Mouse (Mus musculus): ENCODE measurements around the gene Rpl10a.

Gene Rpl10a

DNA sequence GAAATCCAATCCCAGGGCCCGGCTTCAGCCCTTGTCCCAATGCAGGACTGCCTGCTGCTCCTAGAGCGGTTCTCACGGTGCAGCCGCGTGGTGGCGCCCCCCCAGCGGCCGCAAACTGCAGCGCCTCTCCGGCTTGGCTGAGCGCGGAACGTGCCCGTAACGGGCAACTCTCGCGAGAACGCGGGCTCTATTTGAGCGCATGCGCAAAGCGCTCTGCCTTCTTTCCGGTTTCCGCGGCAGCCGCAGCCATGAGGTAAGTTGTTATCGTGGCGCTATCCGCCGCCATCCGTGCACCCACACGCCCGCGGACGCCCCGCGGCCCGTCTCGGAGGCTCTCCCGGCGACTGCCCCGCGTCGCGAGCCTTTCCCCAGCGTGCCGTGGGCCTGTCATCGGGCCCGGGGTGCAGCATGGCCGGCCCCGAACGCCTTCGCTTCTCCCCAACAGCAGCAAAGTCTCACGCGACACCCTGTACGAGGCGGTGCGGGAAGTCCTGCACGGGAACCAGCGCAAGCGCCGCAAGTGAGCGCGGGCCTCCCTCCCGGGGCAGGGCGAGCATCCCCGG, at the start of gene Rpl10a:
TSS of gene Rpl10a (plus strand) at position 106 of the 563 bp plus-strand sequence.
- peak; percentile 91 to 96 for DNase-seq (ENCODE audit: low read depth in 1 of 2, low spot score in 2 of 2)

- DNase-seq (ENCODE audit: low read depth in 1 of 2, low spot score in 2 of 2) = no peak
Observed at GRCm38 (mm10) chr17:28279236-28279635, 49.0 kb upstream of the Rpl10a start.

GRCm38 (mm10) chr17:28279780-28280422, 48.4 kb upstream of the Rpl10a start:
- DNase-seq (ENCODE audit: low read depth in 1 of 2, low spot score in 2 of 2) = no peak

- no peak for DNase-seq (ENCODE audit: low read depth in 1 of 2, low spot score in 2 of 2)
Observed at GRCm38 (mm10) chr17:28280423-28280800, 47.9 kb upstream of the Rpl10a start.

DNA sequence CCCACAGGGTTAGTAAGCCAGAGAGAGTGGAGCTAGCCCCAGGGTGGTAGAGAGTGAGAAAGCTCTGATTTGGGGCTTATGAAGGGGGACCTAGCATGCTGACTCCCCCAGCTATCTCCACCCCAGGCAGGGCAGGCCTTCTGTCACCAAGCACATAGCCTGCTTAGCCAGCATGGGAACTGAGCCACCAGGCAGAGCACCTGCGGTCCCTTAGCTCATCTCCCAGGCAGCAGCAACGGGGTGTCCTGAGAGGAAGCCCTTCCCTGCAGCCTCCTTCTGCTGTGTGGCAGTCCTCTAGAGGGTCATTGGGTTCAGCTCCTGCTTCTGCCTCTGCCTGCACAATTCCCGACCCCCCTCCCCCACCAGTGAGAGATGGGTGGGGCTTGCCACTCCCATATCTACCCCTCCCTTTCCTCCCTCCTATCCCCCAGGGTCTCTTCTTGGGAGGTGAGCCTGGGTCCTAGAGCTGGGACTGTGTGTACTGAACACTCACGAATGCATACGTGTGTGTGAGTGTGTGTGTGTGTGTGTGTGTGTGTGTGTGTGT, 47.4 kb upstream of the Rpl10a start:
- no peak for DNase-seq (ENCODE audit: low read depth in 1 of 2, low spot score in 2 of 2)

DNA sequence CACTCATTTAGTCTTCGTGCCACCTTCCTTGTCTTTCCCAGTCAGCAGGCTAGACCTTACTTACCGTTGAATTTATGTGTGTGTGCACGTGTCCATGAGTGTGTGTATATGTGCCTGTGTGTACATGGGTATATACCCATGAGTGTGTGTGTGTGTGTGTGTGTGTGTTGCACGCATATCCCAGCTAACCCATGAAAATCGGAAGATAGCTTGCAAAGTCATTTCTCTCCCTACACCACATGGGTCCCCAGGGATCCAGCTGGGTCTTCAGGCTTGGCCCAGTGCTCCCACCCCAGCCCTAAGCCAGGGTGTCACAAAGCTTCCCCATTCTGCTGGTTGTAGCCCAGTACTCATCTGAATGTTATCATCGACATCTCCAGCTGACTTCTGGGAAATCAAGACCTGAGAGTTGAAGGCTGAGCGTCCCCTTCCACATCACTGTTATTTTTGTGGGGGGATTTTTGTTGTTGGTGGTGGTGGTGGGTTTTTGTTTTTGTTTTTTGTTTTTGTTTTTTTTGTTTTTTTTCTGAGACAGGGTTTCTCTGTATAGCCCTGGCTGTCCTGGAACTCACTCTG, 46.3 kb upstream of the Rpl10a start:
- DNase-seq (ENCODE audit: low read depth in 1 of 2, low spot score in 2 of 2) = no peak

DNA sequence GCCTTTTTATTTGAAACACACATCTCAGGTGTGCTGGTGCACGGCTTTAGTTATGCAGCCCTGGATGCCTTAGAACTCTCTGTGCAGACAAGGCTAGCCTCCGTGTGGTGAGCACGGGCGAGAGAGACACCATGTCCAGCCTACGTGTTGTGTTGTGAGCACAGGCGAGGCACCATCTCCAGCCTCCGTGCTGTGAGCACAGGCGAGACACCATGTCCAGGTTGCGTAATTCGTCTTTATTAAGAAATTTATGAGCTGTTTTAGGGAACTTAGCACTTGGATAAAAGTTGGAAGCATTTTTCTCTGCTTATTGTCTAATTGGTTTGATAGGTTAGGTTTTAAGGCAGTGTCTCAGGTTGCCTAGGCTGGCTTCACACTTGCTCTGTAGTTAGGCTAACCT, 45.1 kb upstream of the Rpl10a start:
- DNase-seq (ENCODE audit: low read depth in 1 of 2, low spot score in 2 of 2) = no peak

DNA sequence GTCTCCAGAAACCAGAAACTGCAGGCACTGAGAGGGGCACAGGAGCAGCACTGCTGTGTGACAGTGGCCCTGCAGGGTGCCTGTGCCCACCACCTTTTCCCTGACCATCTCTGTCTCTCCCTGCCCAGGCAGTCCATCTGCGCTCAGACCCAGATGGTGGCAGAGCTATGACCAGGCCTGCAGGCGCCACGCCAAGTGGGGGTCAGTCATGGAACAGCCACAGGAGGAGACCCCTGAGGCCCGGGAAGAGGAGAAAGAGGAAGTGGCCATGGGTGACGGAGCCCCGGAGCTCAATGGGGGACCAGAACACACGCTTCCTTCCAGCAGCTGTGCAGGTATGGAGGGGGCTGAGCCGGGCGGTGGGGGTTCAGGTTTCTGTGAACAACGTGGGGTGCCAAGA, 42.1 kb upstream of the Rpl10a start:
- DNase-seq (ENCODE audit: low read depth in 1 of 2, low spot score in 2 of 2) = no peak

GRCm38 (mm10) chr17:28286964-28287363, 41.3 kb upstream of the Rpl10a start:
- no peak for DNase-seq (ENCODE audit: low read depth in 1 of 2, low spot score in 2 of 2)

GRCm38 (mm10) chr17:28287578-28287977, 40.7 kb upstream of the Rpl10a start:
- DNase-seq (ENCODE audit: low read depth in 1 of 2, low spot score in 2 of 2) = no peak

DNA sequence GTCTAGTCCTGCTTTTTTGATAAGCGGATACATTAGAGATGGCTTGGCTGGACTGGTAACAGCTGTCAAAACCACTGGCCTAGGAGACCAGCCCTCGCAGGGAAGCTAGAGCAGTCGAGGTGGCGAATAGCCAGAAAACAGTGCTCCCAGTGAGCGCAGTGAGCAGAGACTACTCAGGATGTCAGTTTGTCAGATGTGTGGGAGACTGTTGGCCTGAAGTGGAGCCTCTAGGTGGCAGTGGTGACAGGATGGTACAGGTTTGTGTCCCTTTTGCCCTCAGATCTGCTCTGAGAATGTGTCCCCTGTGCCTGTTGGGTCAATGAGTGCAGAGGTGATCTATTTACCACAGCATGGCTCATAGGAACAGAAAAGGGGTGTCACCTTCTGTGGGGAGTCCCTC, 40.3 kb upstream of the Rpl10a start:
- DNase-seq (ENCODE audit: low read depth in 1 of 2, low spot score in 2 of 2) = no peak

DNA sequence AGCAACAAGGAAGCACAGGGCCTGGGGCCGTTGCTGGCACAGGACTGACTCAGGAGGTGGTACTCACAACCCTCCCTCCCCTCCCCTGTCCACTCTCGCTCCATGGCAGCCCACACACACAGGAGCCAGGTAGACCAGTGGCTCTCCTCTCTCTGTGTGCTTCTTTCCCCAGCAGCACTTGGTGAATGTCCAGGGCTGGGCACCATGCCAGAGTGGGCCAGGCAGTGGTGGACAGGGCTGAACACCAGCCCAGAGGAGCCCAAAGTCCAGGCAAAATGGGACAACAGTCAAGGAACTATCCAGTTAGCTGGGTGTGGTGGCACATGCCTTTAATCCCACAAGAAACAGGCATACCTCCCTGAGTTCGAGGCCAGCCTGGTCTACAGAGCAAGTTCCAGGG, 38.0 kb upstream of the Rpl10a start:
- DNase-seq (ENCODE audit: low read depth in 1 of 2, low spot score in 2 of 2) = no peak

DNA sequence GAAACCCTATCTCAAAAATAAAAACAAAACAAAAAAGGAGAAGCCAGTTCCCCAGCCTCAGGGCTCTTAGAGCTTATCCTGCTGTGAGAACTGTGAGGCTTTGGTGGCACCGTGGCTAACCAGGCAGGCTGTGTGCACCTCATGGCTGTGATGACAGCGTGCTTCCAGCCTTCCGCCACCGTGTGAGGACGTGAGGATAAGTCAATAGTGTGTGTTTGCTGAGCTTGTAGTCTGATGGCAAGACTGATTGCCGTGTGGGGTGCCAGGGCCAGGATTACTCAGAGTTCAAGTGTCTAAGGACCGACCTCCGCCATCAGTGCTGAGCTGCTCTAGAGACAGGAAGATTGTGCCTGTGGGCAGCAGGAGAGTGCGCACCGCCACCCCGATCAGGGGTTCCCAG, 37.6 kb upstream of the Rpl10a start:
- no peak for DNase-seq (ENCODE audit: low read depth in 1 of 2, low spot score in 2 of 2)

GRCm38 (mm10) chr17:28291346-28291745, 36.9 kb upstream of the Rpl10a start:
- no peak for DNase-seq (ENCODE audit: low read depth in 1 of 2, low spot score in 2 of 2)

GRCm38 (mm10) chr17:28293716-28294115, 34.6 kb upstream of the Rpl10a start:
- DNase-seq (ENCODE audit: low read depth in 1 of 2, low spot score in 2 of 2) = no peak

DNA sequence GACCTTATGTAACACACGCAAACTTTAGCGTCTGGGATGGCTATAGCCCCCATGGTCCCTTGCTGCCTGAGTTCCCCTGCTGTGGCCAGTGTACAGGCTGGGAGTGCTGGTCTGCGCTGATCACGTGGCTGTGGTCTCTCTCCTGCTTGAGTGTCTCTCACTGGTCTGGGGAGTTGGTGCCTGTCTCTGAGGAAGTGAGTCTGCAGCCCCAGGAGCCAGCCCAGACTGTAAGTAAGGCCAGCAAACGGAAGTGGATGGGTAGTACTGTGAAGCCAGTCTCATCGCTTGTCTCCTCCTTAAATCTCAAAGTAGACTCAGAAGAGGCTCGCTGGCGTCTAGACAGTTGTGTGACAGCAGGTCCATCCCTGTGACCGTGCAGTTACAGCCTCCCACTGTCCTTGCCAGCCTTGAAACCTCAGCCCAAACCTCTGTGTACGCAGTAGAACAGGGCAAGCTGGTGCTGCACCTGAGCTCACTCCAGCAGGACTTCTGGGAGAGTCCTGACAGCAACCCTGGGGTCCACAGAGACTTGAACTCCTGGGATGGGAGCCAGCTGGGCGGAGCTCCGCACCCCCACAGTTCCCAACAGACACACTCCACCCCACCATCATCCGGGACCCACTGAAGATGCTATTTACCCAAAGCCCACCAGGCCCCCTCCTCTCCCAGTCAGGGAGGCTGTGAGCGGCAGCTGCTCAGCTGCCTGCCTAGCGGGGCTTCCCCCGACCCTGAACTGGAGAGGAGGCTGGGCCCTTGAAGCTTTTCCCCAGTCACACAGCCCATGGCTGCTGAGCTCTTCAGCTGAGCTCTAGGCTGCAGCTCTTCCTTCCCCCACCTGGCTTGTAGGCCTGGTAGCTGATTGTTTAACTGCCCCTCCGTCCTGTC, 33.6 kb upstream of the Rpl10a start:
- DNase-seq (ENCODE audit: low read depth in 1 of 2, low spot score in 2 of 2) = peak; percentile 44 to 45

DNA sequence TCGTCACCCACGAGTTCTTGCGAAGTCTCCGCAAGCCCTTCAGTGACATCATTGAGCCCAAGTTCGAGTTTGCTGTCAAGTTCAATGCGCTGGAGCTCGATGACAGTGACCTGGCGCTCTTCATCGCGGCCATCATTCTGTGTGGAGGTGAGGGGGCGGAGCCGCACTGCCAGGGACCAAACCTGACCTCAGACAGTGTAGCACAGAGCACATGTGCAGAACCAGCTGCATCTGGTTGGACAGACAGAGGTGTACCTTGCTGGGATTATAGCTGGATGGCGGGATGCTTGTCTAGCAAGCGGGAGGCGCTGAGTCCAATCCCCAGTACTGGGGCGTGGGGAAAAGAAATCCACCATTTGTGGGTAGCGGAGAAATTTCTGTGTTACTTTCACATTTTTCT, 29.4 kb upstream of the Rpl10a start:
- DNase-seq (ENCODE audit: low read depth in 1 of 2, low spot score in 2 of 2) = no peak

DNA sequence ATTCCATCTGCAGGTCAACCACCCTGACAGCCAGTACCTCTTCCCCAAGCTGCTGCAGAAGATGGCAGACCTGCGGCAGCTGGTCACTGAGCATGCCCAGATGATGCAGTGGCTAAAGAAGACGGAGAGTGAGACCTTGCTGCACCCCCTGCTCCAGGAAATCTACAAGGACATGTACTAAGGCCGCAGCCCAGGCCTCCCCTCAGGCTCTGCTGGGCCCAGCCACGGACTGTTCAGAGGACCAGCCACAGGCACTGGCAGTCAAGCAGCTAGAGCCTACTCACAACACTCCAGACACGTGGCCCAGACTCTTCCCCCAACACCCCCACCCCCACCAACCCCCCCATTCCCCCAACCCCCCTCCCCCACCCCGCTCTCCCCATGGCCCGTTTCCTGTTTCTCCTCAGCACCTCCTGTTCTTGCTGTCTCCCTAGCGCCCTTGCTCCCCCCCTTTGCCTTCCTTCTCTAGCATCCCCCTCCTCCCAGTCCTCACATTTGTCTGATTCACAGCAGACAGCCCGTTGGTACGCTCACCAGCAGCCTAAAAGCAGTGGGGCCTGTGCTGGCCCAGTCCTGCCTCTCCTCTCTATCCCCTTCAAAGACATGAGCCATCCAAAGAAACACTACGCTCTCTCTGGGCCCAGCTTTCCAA, 28.5 kb upstream of the Rpl10a start:
- DNase-seq (ENCODE audit: low read depth in 1 of 2, low spot score in 2 of 2) = no peak

DNA sequence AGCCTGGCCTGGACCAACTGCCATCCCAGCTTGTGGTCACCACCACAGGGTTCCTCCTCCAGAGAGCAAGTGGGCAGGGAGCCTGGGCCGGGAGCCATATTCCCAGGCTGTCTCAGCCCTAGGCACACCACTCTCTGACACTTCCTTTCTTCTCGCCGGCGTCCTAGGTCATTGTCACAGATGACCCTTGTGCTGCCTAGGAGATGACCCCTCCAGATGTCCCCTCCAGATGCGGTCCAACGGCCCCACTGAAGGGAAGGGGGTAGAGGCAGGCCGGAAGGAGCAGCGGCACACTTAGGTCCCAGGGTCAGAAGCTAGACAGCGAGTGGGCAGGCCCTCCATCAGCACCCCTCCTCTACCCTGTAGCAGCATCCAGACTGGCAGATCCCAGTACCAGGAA, 27.9 kb upstream of the Rpl10a start:
- no peak for DNase-seq (ENCODE audit: low read depth in 1 of 2, low spot score in 2 of 2)

DNA sequence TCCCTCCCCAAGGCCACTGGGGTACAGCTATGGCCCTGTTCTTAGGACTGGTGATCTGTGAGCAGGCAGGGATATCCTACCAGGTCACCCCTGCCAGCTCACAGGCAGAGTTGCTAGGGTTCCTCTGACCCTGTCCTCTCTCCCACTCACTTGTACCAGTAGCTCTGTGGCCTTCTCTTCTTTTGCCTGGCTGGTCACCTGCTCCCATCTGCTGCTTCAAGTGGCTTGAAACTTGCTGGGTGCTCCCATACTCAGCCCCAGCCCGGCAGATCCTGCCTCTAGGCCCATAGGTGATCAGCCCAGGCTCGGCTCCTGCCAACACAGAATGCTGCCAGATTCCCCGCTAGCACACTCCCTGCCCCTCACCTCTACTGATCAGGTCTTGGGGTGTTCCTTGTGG, 27.4 kb upstream of the Rpl10a start:
- DNase-seq (ENCODE audit: low read depth in 1 of 2, low spot score in 2 of 2) = no peak

- no peak for DNase-seq (ENCODE audit: low read depth in 1 of 2, low spot score in 2 of 2)
Observed at GRCm38 (mm10) chr17:28305172-28305571, 23.1 kb upstream of the Rpl10a start.

Measured in monocyte, adult 2 months (primary cell).